Mouse (Mus musculus) intestine, embryonic 14.5 days (tissue): ENCODE measurements around the gene Fam193a. TPM values are rescaled to one million over a fixed set of nuclear protein-coding genes. Genes with fewer than 3 reads are reported as not detected.

ENCODE experiments used
- ATAC-seq: fragments of 200-750 bp; cut with Nextera tagmentation; replicated peaks from 2 replicates; pipeline ENCODE4 v1.8.0; 2017; ENCODE audit warnings: low read depth, moderate number of reproducible peaks, moderate TSS enrichment, moderate library complexity; ENCODE audit not compliant: low FRiP score, low TSS enrichment
- DNase-seq: peaks from one replicate; pipeline ENCODE4 v3.0.0-alpha.2; 2018; ENCODE audit warnings: low spot score
- H3K27ac ChIP-seq: fragments of 300-500 bp; sonication (generic); 2 replicates; pipeline ENCODE4 v1.5.1; 2014; ENCODE audit warnings: low read depth, mild to moderate bottlenecking, control low read depth
- H3K27me3 ChIP-seq: fragments of 300-500 bp; sonication (generic); replicated peaks from 2 replicates; pipeline ENCODE4 v1.6.1; 2014; ENCODE audit warnings: low read length, control low read depth; ENCODE audit not compliant: control insufficient read depth, insufficient read depth
- H3K36me3 ChIP-seq: fragments of 300-500 bp; sonication (generic); 2 replicates; pipeline ENCODE4 v1.6.1; 2014; ENCODE audit warnings: low read length, control low read depth; ENCODE audit not compliant: control insufficient read depth, insufficient read depth
- H3K4me1 ChIP-seq: fragments of 300-500 bp; sonication (generic); replicated peaks from 2 replicates; pipeline ENCODE4 v1.6.1; 2014; ENCODE audit warnings: low read length, control low read depth, mixed read lengths; ENCODE audit not compliant: control insufficient read depth, insufficient read depth
- H3K4me2 ChIP-seq: fragments of 300-500 bp; sonication (generic); 2 replicates; pipeline ENCODE4 v1.6.1; 2014; ENCODE audit warnings: low read length
- H3K4me3 ChIP-seq: fragments of 300-500 bp; sonication (generic); 2 replicates; pipeline ENCODE4 v1.5.1; 2014; ENCODE audit warnings: low read depth, low read length, control low read depth, mixed read lengths
- H3K9ac ChIP-seq: fragments of 300-500 bp; sonication (generic); 2 replicates; pipeline ENCODE4 v1.6.1; 2014; ENCODE audit warnings: mild to moderate bottlenecking, low read length
- H3K9me3 ChIP-seq: fragments of 300-500 bp; sonication (generic); 2 replicates; pipeline ENCODE4 v1.6.1; 2016; ENCODE audit warnings: low read length, control low read depth; ENCODE audit not compliant: control insufficient read depth
- WGBS: fragments of 180-500 bp; shearing (Covaris S2); extraction: QIAGEN DNeasy Blood & Tissue Kit; methylation state at CpG from one replicate; pipeline ENCODE4 v1.1.7; 2014; 5-methylcytosine and 5-hydroxymethylcytosine counted together
- polyA plus RNA-seq: library from polyadenylated mRNA; unstranded; fragments of >200 nt; fragmentation: Nextera tagmentation; extraction: Ambion mirVana; gene quantifications from 2 replicates; pipeline ENCODE4 v1.2.1, GENCODE M21; 2014

The Fam193a gene
- polyA plus RNA-seq, 1 experiment from 2014 or later, result 13.0 TPM

DNA sequence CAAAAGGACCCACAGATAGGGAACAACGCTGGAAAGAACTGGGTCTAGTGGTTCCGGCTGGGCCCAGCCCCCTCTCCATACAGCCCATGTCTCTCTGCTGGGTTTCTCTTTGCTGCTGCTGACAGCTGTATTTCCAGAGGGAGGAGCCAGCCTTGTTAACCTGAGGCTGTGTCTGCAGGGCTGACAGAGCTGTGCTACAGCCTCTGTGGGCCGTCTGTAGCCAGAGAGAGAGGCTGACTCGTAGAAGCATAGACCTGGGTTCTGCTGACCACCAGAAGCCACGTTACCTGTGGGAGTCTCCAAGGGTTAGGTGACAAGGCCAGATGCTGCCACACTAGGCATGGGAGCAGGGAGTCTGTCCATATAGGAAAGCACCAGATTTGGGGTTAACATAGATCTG lies 163.3 kb downstream of the Fam193a start:
- H3K4me3 ChIP-seq, result no peak overlapping the region
- no peak for ATAC-seq
- H3K9ac ChIP-seq, result no peak overlapping the region
- 84% methylated on average over 5 of the region's 5 CpGs for WGBS
- H3K27ac ChIP-seq, result no peak overlapping the region
- H3K36me3 ChIP-seq, result no peaks in the 10 kb centered on the region
- H3K4me2 ChIP-seq, result no peak overlapping the region
- no peaks in the 10 kb centered on the region for H3K9me3 ChIP-seq
- DNase-seq, result no peak
- 0 out of 2 replicates have a peak, but pooled peaks cover 2% of the 10 kb centered on the region for H3K4me1 ChIP-seq
- no peaks in the 10 kb centered on the region for H3K27me3 ChIP-seq

DNA sequence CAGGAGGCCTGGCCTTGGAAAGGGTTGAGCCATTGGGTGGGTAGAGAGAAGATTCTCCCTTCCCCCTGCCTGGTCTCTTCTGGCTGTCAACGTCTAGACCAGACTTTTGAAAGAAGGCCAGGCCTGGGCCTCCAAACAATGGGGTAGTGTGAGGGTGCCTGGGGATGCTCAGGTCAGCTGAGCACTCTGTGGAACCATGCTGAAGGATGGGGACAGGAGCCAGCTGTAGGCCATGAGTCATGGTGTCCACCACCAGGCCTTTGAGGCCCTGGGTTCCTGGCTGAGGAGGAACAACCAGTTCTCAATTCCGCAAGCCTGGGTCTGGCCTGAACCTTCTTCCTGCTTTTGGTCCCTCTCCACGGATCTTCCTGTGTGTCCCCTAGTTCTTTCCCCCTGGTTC lies 164.1 kb downstream of the Fam193a start:
- Histone ChIP-seq H3K36me3 (no peaks in the 10 kb centered on the region), H3K4me3 (no peak overlapping the region), H3K4me1 (0 out of 2 replicates have a peak, but pooled peaks cover 2% of the 10 kb centered on the region), H3K27me3 (no peaks in the 10 kb centered on the region), H3K27ac (no peak overlapping the region), H3K9me3 (no peaks in the 10 kb centered on the region), H3K4me2 (no peak overlapping the region), H3K9ac (no peak overlapping the region)
- no peak for ATAC-seq
- no peak for DNase-seq
- 64% methylated on average over 3 of the region's 3 CpGs for WGBS

DNA sequence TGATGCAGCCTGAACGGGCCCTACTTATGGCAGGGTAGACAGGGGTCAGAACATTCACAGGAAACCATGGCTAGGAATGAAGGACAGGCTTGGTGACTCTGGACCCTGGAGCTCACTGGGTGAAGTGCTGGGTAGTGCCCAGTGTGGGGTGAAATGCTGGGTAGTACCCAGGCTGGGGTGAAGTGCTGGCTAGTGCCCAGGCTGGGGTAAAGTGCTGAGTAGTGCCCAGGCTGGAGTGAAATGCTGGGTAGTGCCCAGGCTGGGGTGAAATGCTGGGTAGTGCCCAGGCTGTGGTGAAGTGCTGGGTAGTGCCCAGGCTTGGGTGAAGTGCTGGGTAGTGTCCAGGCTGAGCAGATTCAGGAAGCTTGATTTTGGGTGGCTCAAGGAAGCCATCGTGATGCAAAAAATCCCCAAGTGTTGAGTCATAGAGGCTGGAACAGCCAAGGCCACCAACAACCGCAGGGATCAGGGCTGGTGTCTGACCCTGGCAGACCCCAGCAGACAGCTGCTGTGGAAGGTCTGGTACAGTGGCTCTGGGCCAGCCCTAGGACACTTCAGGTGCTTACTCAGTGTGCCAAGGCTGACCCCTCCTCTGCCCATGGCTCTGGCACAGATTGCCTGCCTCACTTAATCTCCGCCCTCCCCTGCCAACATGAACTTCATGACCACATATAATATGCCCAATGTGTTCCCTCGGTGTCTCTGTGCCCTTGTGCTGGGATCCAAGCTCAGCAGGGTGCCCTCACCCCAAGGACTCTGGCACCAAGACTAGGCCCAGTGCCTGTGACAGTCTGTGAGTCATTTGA lies 165.2 kb downstream of the Fam193a start:
- WGBS, result 80% methylated on average over 5 of the region's 5 CpGs
- DNase-seq (no peak), ATAC-seq (no peak)
- Histone ChIP-seq H3K4me2 (no peak overlapping the region), H3K4me3 (no peak overlapping the region), H3K4me1 (0 out of 2 replicates have a peak, but pooled peaks cover 2% of the 10 kb centered on the region), H3K9me3 (no peaks in the 10 kb centered on the region), H3K27me3 (no peaks in the 10 kb centered on the region), H3K27ac (no peak overlapping the region), H3K9ac (no peak overlapping the region), H3K36me3 (no peaks in the 10 kb centered on the region)

DNA sequence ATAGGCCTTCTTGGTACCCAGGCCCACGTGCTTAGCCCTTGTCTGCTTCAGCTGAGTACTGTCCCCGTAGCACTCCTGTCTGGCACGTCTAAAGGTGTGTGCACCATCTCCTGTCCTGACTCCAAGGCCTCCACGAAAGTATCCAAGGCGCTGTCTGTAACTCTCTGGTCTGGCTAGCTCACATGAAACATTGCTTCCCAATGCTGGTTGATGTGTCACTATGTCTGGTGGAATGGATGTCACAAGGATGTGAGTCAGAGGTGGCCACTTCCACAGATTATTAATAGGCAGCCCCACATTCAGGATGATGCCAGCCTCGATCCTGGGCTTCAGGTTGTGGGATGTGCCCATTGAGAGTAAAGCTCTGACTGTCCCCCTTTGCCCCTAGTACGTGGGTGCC lies 166.1 kb downstream of the Fam193a start:
- no peaks in the 10 kb centered on the region for H3K9me3 ChIP-seq
- no peak overlapping the region for H3K4me2 ChIP-seq
- H3K27me3 ChIP-seq, result no peaks in the 10 kb centered on the region
- H3K4me3 ChIP-seq, result no peak overlapping the region
- ATAC-seq (no peak), DNase-seq (no peak)
- 87% methylated on average over 7 of the region's 7 CpGs for WGBS
- no peak overlapping the region for H3K27ac ChIP-seq
- no peak overlapping the region for H3K9ac ChIP-seq
- H3K36me3 ChIP-seq, result no peaks in the 10 kb centered on the region
- H3K4me1 ChIP-seq, result 0 out of 2 replicates have a peak, but pooled peaks cover under 1% of the 10 kb centered on the region

Other genes with a start within 250 kb of the Fam193a start
- 0.60 and 0.75 TPM in 2 replicates for gene Poln, start 200.5 kb upstream of the Fam193a start, polyA plus RNA-seq
- 30.4 and 33.3 TPM in 2 replicates for gene Haus3, start 200.4 kb upstream of the Fam193a start, polyA plus RNA-seq
- 26.2 and 29.1 TPM in 2 replicates for gene Mxd4, start 182.2 kb upstream of the Fam193a start, polyA plus RNA-seq
- gene Zfyve28, start 81.5 kb upstream of the Fam193a start, polyA plus RNA-seq, result 0.27 and 0.55 TPM in 2 replicates
- gene Cfap99, start 81.3 kb upstream of the Fam193a start, polyA plus RNA-seq, result not detected in 2 replicates
- gene Rnf4, start 33.6 kb upstream of the Fam193a start, polyA plus RNA-seq, result 172 and 197 TPM in 2 replicates
- 12.9 and 19.4 TPM in 2 replicates for gene Tnip2, start 144.1 kb downstream of the Fam193a start, polyA plus RNA-seq
- gene Sh3bp2, start 155.9 kb downstream of the Fam193a start, polyA plus RNA-seq, result 5.7 and 7.7 TPM in 2 replicates
- 183 and 184 TPM in 2 replicates for gene Add1, start 203.7 kb downstream of the Fam193a start, polyA plus RNA-seq